Mouse (Mus musculus) liver, embryonic 11.5 days (tissue): ENCODE measurements around the gene Def8. TPM values are rescaled to one million over a fixed set of nuclear protein-coding genes. Genes with fewer than 3 reads are reported as not detected.
"Not testable (repeated sequence)": the region's sequence is repeated elsewhere in the genome, so short reads cannot be mapped to it uniquely, and the experiment has no call there.

ENCODE experiments used
- ATAC-seq: fragments of 200-750 bp; cut with Nextera tagmentation; replicated peaks from 2 replicates; pipeline ENCODE4 v1.8.0; 2017; ENCODE audit warnings: moderate number of reproducible peaks, mild to moderate bottlenecking, moderate TSS enrichment, moderate library complexity; ENCODE audit not compliant: low FRiP score
- DNase-seq: peaks from one replicate; pipeline ENCODE4 v3.0.0-alpha.2; 2017; ENCODE audit warnings: low spot score
- H3K27ac ChIP-seq: fragments of 300-500 bp; sonication (generic); 2 replicates; pipeline ENCODE4 v1.5.1; 2014; ENCODE audit warnings: mild to moderate bottlenecking, low read depth, low read length, control low read depth
- H3K27me3 ChIP-seq: fragments of 300-500 bp; sonication (generic); replicated peaks from 2 replicates; pipeline ENCODE4 v1.6.1; 2014; ENCODE audit warnings: low read length, mixed read lengths; ENCODE audit not compliant: control insufficient read depth, insufficient read depth
- H3K36me3 ChIP-seq: fragments of 300-500 bp; sonication (generic); 2 replicates; pipeline ENCODE4 v1.6.1; 2014; ENCODE audit warnings: mild to moderate bottlenecking, low read length, moderate library complexity, mixed read lengths; ENCODE audit not compliant: control insufficient read depth, insufficient read depth
- H3K4me1 ChIP-seq: fragments of 300-500 bp; sonication (generic); replicated peaks from 2 replicates; pipeline ENCODE4 v1.6.1; 2014; ENCODE audit warnings: low read length, mixed read lengths; ENCODE audit not compliant: control insufficient read depth, insufficient read depth
- H3K4me2 ChIP-seq: fragments of 300-500 bp; sonication (generic); 2 replicates; pipeline ENCODE4 v1.6.1; 2014; ENCODE audit warnings: mild to moderate bottlenecking, control low read depth, moderate library complexity
- H3K4me3 ChIP-seq: fragments of 300-500 bp; sonication (generic); 2 replicates; pipeline ENCODE4 v1.5.1; 2014; ENCODE audit warnings: low read depth, low read length, control low read depth
- H3K9ac ChIP-seq: fragments of 300-500 bp; sonication (generic); 2 replicates; pipeline ENCODE4 v1.6.1; 2014; ENCODE audit warnings: low read depth, low read length, control low read depth
- H3K9me3 ChIP-seq: fragments of 300-500 bp; sonication (generic); 2 replicates; pipeline ENCODE4 v1.6.1; 2016; ENCODE audit warnings: low read length, inconsistent platforms, mixed read lengths; ENCODE audit not compliant: control insufficient read depth
- WGBS: fragments of 180-500 bp; shearing (Covaris S2); extraction: QIAGEN DNeasy Blood & Tissue Kit; methylation state at CpG from one replicate; pipeline ENCODE4 v1.1.7; 2014; 5-methylcytosine and 5-hydroxymethylcytosine counted together
- polyA plus RNA-seq: library from polyadenylated mRNA; unstranded; fragments of >200 nt; fragmentation: Nextera tagmentation; extraction: Ambion mirVana; gene quantifications from 2 replicates; pipeline ENCODE4 v1.2.1, GENCODE M21; 2014

The Def8 gene
- polyA plus RNA-seq, 1 experiment from 2014 or later: 27.0 TPM

DNA sequence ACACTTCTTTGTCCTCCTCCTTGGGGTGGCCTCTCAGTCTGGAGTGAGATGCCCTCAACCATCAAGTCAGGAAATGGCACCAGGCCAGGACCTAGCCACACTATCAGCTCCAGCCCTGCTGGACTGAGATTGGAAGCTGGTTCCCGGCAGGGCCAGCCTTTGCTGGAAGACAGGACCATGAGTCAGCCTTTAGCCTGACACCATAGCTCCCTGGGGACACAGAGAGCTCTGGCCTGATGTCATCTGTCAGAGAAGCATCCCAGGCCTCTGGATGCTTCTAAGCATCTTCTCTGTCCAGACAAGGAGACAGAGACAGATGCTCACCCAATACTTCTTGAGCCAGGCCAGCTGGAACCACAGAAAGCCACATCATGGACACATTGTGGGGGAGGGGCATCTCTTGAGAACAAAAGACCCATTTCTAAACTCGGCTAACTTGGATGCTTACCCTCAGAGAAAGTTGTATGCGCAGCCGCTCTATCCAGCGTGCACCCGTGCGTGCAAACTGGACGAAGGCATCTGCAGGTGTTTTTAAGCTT lies 13.2 kb upstream of the Def8 start:
- Histone ChIP-seq H3K4me3 (no peak overlapping the region), H3K9me3 (no peaks in the 10 kb centered on the region), H3K27ac (no peak overlapping the region), H3K9ac (no peak overlapping the region), H3K4me2 (no peak overlapping the region), H3K4me1 (peaks cover 42% of the 10 kb centered on the region), H3K36me3 (no peaks in the 10 kb centered on the region), H3K27me3 (peaks cover 57% of the 10 kb centered on the region)
- DNase-seq (no peak), ATAC-seq (no peak)
- WGBS: 67% methylated on average over 8 of the region's 8 CpGs

DNA sequence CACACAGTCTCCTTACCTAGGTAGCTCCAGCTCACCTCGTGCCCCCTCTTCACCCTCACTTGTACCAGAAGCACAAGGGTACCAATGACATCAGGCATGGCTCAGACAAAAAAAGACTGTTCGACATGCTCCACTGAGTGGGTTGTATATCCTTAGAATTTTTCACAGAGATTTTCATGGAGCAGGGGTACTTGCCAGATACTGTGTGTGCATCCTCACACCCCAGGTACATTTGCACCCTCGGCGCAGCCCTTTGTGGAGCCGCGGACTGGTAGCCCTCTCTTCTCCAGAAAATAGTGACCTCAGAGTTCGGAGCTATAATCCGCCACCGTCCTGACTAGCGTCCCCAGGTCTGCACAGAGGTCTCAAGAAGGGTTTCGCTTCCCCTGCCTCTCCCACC lies 12.5 kb upstream of the Def8 start:
- Histone ChIP-seq H3K4me3 (peak overlapping the region; percentile 34; the same call in 1 of the 2 replicates), H3K4me1 (peaks cover 42% of the 10 kb centered on the region)
- 18% methylated on average over 11 of the region's 11 CpGs for WGBS

DNA sequence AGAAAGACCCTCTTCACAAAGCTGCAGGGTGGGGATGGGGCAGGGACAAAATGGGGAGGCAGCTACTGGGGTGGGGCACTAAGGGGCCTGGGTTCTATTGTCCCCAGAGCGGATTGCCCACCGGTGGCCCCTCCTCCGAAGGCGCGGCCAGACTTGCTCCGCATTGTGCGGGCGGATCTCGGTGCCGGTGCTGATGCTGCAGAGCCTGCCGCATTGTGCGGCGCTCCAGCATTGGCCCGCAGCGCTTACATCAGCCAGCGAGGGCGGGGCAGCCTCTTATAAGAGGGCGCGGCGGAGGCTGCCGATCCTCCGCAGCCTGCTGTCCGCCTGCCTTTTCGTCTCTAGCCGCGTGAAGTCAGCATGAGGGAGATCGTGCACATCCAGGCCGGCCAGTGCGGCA lies 12.1 kb upstream of the Def8 start, which contains the start of gene Tubb3:
Tubb3 (plus strand) TSS at position 179 of the 400 bp plus-strand sequence.
- Histone ChIP-seq H3K9me3 (no peaks in the 10 kb centered on the region), H3K9ac (no peak within 1 kb of the TSS), H3K36me3 (no peaks in the 10 kb centered on the region), H3K4me3 (peak within 1 kb of the TSS; percentile 34), H3K27me3 (peaks cover 57% of the 10 kb centered on the region), H3K27ac (no peak within 1 kb of the TSS), H3K4me1 (peaks cover 42% of the 10 kb centered on the region), H3K4me2 (peak within 1 kb of the TSS; percentile 67)
- under 1% methylated on average over 28 of the region's 29 CpGs for WGBS
- ATAC-seq (peak; percentile 65), DNase-seq (peak; percentile 63)

More for the DNA sequence above, 12.5 kb upstream of the Def8 start:
- no peak overlapping the region for H3K9ac ChIP-seq
- H3K27ac ChIP-seq: no peak overlapping the region
- H3K36me3 ChIP-seq: no peaks in the 10 kb centered on the region
- no peak for DNase-seq
- peaks cover 57% of the 10 kb centered on the region for H3K27me3 ChIP-seq
- H3K9me3 ChIP-seq: no peaks in the 10 kb centered on the region
- H3K4me2 ChIP-seq: peak overlapping the region; percentile 67
- no peak for ATAC-seq

GRCm38 (mm10) chr8:123411781-123412327 lies 11.5 kb upstream of the Def8 start:
- peak overlapping the region; percentile 34 for H3K4me3 ChIP-seq
- ATAC-seq: no peak
- WGBS: 11% methylated on average over 16 of the region's 16 CpGs

GRCm38 (mm10) chr8:123412560-123413170 lies 10.7 kb upstream of the Def8 start:
- Histone ChIP-seq H3K4me1 (peaks cover 48% of the 10 kb centered on the region), H3K9ac (no peak overlapping the region), H3K4me3 (no peak overlapping the region), H3K27ac (no peak overlapping the region), H3K27me3 (peaks cover 54% of the 10 kb centered on the region), H3K4me2 (no peak overlapping the region; the same call in 1 of the 2 replicates), H3K9me3 (no peaks in the 10 kb centered on the region), H3K36me3 (no peaks in the 10 kb centered on the region)
- DNase-seq (no peak), ATAC-seq (no peak)
- 3% methylated on average over 12 of the region's 12 CpGs for WGBS

More at GRCm38 (mm10) chr8:123411781-123412327, 11.5 kb upstream of the Def8 start:
- H3K36me3 ChIP-seq: no peaks in the 10 kb centered on the region
- peaks cover 58% of the 10 kb centered on the region for H3K27me3 ChIP-seq
- no peaks in the 10 kb centered on the region for H3K9me3 ChIP-seq
- peaks cover 44% of the 10 kb centered on the region for H3K4me1 ChIP-seq
- no peak for DNase-seq
- no peak overlapping the region for H3K9ac ChIP-seq
- no peak overlapping the region for H3K27ac ChIP-seq
- peak overlapping the region; percentile 67 for H3K4me2 ChIP-seq

- DNase-seq (peak; percentile 52), ATAC-seq (no peak)
- no peak overlapping the region for H3K27ac ChIP-seq
- H3K27me3 ChIP-seq: peaks cover 49% of the 10 kb centered on the region
- H3K9ac ChIP-seq: no peak overlapping the region
- no peak overlapping the region for H3K4me2 ChIP-seq
- 13% methylated on average over 9 of the region's 9 CpGs for WGBS
- no peak overlapping the region for H3K4me3 ChIP-seq
- H3K4me1 ChIP-seq: peaks cover 34% of the 10 kb centered on the region
- H3K36me3 ChIP-seq: no peaks in the 10 kb centered on the region
- no peaks in the 10 kb centered on the region for H3K9me3 ChIP-seq
Measured at GRCm38 (mm10) chr8:123414255-123414654, 9.1 kb upstream of the Def8 start.

- not testable (repeated sequence) for ATAC-seq, H3K36me3 ChIP-seq, H3K4me3 ChIP-seq, H3K27ac ChIP-seq, DNase-seq, H3K4me2 ChIP-seq, H3K9ac ChIP-seq, H3K9me3 ChIP-seq
- peaks cover 26% of the 10 kb centered on the region for H3K4me1 ChIP-seq
- H3K27me3 ChIP-seq: peaks cover 44% of the 10 kb centered on the region
- 75% methylated on average over 5 of the region's 5 CpGs for WGBS
Measured at GRCm38 (mm10) chr8:123414997-123415696, 8.2 kb upstream of the Def8 start.

GRCm38 (mm10) chr8:123415967-123416943 lies 7.1 kb upstream of the Def8 start:
- peak overlapping the region; percentile 41 for H3K4me2 ChIP-seq
- H3K27ac ChIP-seq: peak overlapping the region; percentile 84
- peaks cover 33% of the 10 kb centered on the region for H3K27me3 ChIP-seq
- no peak overlapping the region for H3K9ac ChIP-seq
- no peaks in the 10 kb centered on the region for H3K36me3 ChIP-seq
- DNase-seq (peak; percentile 70), ATAC-seq (peak; percentile 89)
- H3K9me3 ChIP-seq: no peaks in the 10 kb centered on the region
- no peak overlapping the region for H3K4me3 ChIP-seq
- H3K4me1 ChIP-seq: peaks cover 22% of the 10 kb centered on the region
- WGBS: 47% methylated on average over 8 of the region's 8 CpGs
